Mouse (Mus musculus) embryonic facial prominence, embryonic 12.5 days (tissue): ENCODE data around the gene Pglyrp1. TPM values are rescaled to one million over a fixed set of nuclear protein-coding genes. Genes with fewer than 3 reads are reported as not detected.

Experiments
- ATAC-seq: fragments of 200-750 bp; cut with Nextera tagmentation; 2 replicates; pipeline ENCODE4 v1.8.0; 2017; ENCODE audit not compliant: insufficient number of reproducible peaks, insufficient read depth, low FRiP score, low TSS enrichment
- H3K27ac ChIP-seq: fragments of 300-500 bp; sonication (generic); 2 replicates; pipeline ENCODE4 v1.5.1; 2016; ENCODE audit warnings: mild to moderate bottlenecking
- H3K27me3 ChIP-seq: fragments of 300-500 bp; sonication (generic); 2 replicates; pipeline ENCODE4 v1.6.1; 2016; ENCODE audit warnings: mild to moderate bottlenecking, moderate library complexity
- H3K36me3 ChIP-seq: fragments of 300-500 bp; sonication (generic); 2 replicates; pipeline ENCODE4 v1.6.1; 2016; ENCODE audit warnings: mild to moderate bottlenecking
- H3K4me1 ChIP-seq: fragments of 300-500 bp; sonication (generic); 2 replicates; pipeline ENCODE4 v1.6.1; 2016
- H3K4me2 ChIP-seq: fragments of 300-500 bp; sonication (generic); replicated peaks from 2 replicates; pipeline ENCODE4 v1.6.1; 2016; ENCODE audit warnings: mild to moderate bottlenecking, moderate library complexity
- H3K4me3 ChIP-seq: fragments of 300-500 bp; sonication (generic); 2 replicates; pipeline ENCODE4 v1.5.1; 2016; ENCODE audit warnings: mild to moderate bottlenecking
- H3K9ac ChIP-seq: fragments of 300-500 bp; sonication (generic); 2 replicates; pipeline ENCODE4 v1.6.1; 2016; ENCODE audit warnings: mild to moderate bottlenecking, moderate library complexity
- H3K9me3 ChIP-seq: fragments of 300-500 bp; sonication (generic); 2 replicates; pipeline ENCODE4 v1.6.1; 2016; ENCODE audit warnings: mild to moderate bottlenecking, moderate library complexity
- WGBS: fragments of 180-500 bp; shearing (Covaris S2); methylation state at CpG from one replicate; pipeline ENCODE4 v1.1.7; 2016; 5-methylcytosine and 5-hydroxymethylcytosine counted together
- polyA plus RNA-seq: library from polyadenylated mRNA; unstranded; fragments of >200 nt; fragmentation: Nextera tagmentation; extraction: Ambion mirVana; gene quantifications from 2 replicates; pipeline ENCODE4 v1.2.1, GENCODE M21; 2016

Pglyrp1 gene
- polyA plus RNA-seq, 1 experiment from 2014 or later = 1.1 TPM

DNA sequence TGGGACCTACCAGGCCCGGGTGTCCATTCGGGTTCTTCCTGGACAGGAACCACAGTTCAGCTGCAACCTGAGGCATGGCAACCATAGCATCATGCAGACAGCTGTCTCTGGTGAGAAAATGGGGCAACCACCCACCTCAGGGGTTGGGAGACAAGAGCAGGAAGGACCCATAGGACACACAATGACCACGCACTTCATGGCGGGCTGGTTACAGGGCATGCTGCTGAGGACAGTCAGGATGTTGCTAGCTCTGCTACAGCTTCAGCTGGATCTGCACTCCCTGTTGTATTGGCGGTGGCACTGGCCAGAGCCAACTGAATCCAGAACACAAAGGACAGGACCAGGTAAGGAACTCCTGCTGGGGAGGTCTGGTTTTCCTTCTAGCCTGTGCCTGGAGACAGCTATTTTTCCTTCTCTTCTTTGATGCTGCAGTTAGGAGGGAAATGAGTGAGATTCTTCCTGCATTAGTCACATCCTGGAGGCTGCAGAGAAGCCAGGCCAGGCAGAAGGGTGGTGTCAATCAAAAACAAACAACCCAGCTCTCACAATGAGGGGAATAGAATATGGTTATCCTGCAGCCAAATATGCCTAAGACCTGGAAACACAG is 12.7 kb upstream of the Pglyrp1 start:
- Histone ChIP-seq H3K9me3 (no peaks in the 10 kb centered on the region), H3K4me2 (no peak overlapping the region), H3K9ac (no peak overlapping the region), H3K4me1 (no peaks in the 10 kb centered on the region), H3K4me3 (no peak overlapping the region), H3K27me3 (no peaks in the 10 kb centered on the region), H3K27ac (no peak overlapping the region), H3K36me3 (no peaks in the 10 kb centered on the region)
- 73% methylated on average over 5 of the region's 5 CpGs for WGBS
- no peak for ATAC-seq

- Histone ChIP-seq H3K9ac (no peak overlapping the region), H3K27ac (no peak overlapping the region), H3K4me3 (no peak overlapping the region), H3K9me3 (no peaks in the 10 kb centered on the region), H3K27me3 (no peaks in the 10 kb centered on the region), H3K4me2 (no peak overlapping the region), H3K4me1 (no peaks in the 10 kb centered on the region), H3K36me3 (no peaks in the 10 kb centered on the region)
- ATAC-seq = no peak
- 82% methylated on average over 6 of the region's 6 CpGs for WGBS
Observed at GRCm38 (mm10) chr7:18862801-18863200, 8.3 kb upstream of the Pglyrp1 start.

GRCm38 (mm10) chr7:18868491-18868890 is 2.6 kb upstream of the Pglyrp1 start:
- WGBS = 89% methylated on average over 2 of the region's 2 CpGs

GRCm38 (mm10) chr7:18872014-18872802 is 1.1 kb downstream of the Pglyrp1 start:
- H3K36me3 ChIP-seq = no peaks in the 10 kb centered on the region
- no peaks in the 10 kb centered on the region for H3K4me1 ChIP-seq
- peaks cover 8% of the 10 kb centered on the region; the same call in 1 of the 2 replicates for H3K9me3 ChIP-seq
- H3K9ac ChIP-seq = peak overlapping the region; percentile 36; the same call in 1 of the 2 replicates
- no peaks in the 10 kb centered on the region for H3K27me3 ChIP-seq
- no peak overlapping the region for H3K27ac ChIP-seq
- ATAC-seq = peak; percentile 62
- peak overlapping the region; percentile 38 for H3K4me3 ChIP-seq
- WGBS = 31% methylated on average over 13 of the region's 14 CpGs
- H3K4me2 ChIP-seq = peak overlapping the region; percentile 52

More at GRCm38 (mm10) chr7:18868491-18868890, 2.6 kb upstream of the Pglyrp1 start:
- H3K4me1 ChIP-seq = no peaks in the 10 kb centered on the region
- ATAC-seq = no peak
- H3K27ac ChIP-seq = no peak overlapping the region
- H3K36me3 ChIP-seq = no peaks in the 10 kb centered on the region
- no peaks in the 10 kb centered on the region for H3K27me3 ChIP-seq
- H3K4me2 ChIP-seq = no peak overlapping the region
- H3K9ac ChIP-seq = no peak overlapping the region
- peaks cover 8% of the 10 kb centered on the region; the same call in 1 of the 2 replicates for H3K9me3 ChIP-seq
- no peak overlapping the region for H3K4me3 ChIP-seq

GRCm38 (mm10) chr7:18872816-18873215 is 1.7 kb downstream of the Pglyrp1 start:
- Histone ChIP-seq H3K4me1 (no peaks in the 10 kb centered on the region), H3K36me3 (no peaks in the 10 kb centered on the region), H3K4me3 (peak overlapping the region; percentile 38), H3K27ac (no peak overlapping the region), H3K27me3 (no peaks in the 10 kb centered on the region), H3K9ac (peak overlapping the region; percentile 36; the same call in 1 of the 2 replicates), H3K4me2 (peak overlapping the region; percentile 52), H3K9me3 (peaks cover 8% of the 10 kb centered on the region; the same call in 1 of the 2 replicates)
- 4% methylated on average over 7 of the region's 7 CpGs for WGBS
- peak; percentile 50; the same call in 1 of the 2 replicates for ATAC-seq

- ATAC-seq = peak; percentile 76
Observed at GRCm38 (mm10) chr7:18873253-18873652, 2.1 kb downstream of the Pglyrp1 start.

DNA sequence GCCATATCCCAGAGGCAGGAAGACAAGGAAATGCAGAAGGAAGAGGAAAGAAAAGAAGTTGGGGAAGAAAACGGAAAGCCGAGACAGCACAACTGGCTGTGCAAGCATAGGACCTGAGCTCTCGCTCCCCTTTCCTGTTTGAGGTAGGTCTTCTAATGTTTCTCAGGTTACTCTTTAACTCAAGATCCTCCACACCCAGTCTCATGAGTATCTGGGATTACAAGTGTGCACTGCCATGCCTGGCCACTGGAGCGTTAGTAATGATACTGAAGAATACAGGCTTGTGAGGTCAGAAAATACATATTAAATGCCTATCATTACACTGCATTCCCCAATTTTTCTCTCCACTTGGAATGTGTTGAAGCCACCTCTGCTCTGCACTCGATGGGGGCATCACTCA is 4.2 kb downstream of the Pglyrp1 start:
- no peak overlapping the region for H3K4me3 ChIP-seq
- H3K4me1 ChIP-seq = no peaks in the 10 kb centered on the region
- H3K36me3 ChIP-seq = no peaks in the 10 kb centered on the region
- ATAC-seq = no peak
- H3K27ac ChIP-seq = no peak overlapping the region
- no peaks in the 10 kb centered on the region for H3K27me3 ChIP-seq
- no peak overlapping the region for H3K4me2 ChIP-seq
- WGBS = 67% methylated on average over 5 of the region's 5 CpGs
- H3K9ac ChIP-seq = no peak overlapping the region
- H3K9me3 ChIP-seq = no peaks in the 10 kb centered on the region

More at GRCm38 (mm10) chr7:18873253-18873652, 2.1 kb downstream of the Pglyrp1 start:
- H3K9ac ChIP-seq = no peak overlapping the region
- no peak overlapping the region for H3K27ac ChIP-seq
- H3K27me3 ChIP-seq = no peaks in the 10 kb centered on the region
- WGBS = under 1% methylated on average over 10 of the region's 10 CpGs
- no peaks in the 10 kb centered on the region for H3K4me1 ChIP-seq
- H3K9me3 ChIP-seq = peaks cover 4% of the 10 kb centered on the region; the same call in 1 of the 2 replicates
- no peaks in the 10 kb centered on the region for H3K36me3 ChIP-seq
- H3K4me3 ChIP-seq = peak overlapping the region; percentile 38
- H3K4me2 ChIP-seq = peak overlapping the region; percentile 52

- Histone ChIP-seq H3K9ac (no peak overlapping the region), H3K4me1 (no peaks in the 10 kb centered on the region), H3K27me3 (no peaks in the 10 kb centered on the region), H3K4me3 (no peak overlapping the region), H3K27ac (no peak overlapping the region), H3K4me2 (no peak overlapping the region), H3K36me3 (no peaks in the 10 kb centered on the region), H3K9me3 (no peaks in the 10 kb centered on the region)
- 68% methylated on average over 7 of the region's 7 CpGs for WGBS
- no peak for ATAC-seq
Observed at GRCm38 (mm10) chr7:18878691-18879090, 7.6 kb downstream of the Pglyrp1 start.

DNA sequence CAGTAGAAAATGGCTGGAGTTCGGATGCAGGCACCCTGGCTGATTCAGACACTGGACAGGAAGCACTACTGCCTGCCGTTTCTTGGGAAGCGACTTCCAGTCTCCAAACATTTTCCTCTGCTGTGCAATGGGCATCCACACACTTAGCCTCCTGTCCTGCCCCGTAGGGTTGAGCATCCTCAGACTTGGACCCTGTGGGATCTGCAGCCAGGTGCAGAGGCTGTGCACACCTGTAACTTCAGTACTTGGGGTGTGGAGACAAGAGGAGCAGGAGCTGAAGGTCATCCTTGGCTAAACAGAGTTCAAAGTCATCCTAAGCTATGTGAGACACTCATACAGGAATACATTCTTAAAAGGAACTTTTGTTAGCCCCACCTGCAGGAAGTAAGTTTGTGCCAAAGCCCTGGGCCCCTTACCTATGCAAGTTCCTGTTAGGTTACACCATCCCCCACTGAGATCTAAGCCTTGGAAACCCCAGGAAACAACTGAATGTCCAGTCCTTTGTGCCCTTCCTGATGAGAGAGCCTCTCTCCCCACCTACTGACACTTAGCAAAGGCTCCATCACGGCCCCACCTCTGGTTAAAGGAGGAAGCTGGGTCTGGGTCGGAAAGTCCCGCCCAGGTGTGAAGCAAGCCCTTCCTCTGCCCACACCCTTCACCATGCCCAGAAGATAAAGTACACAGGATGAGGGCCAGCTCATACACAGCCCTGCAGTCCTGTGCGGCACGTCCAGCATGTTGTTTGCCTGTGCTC is 13.0 kb downstream of the Pglyrp1 start:
- 60% methylated on average over 9 of the region's 9 CpGs for WGBS
- H3K9me3 ChIP-seq = no peaks in the 10 kb centered on the region
- no peak overlapping the region for H3K27ac ChIP-seq

DNA sequence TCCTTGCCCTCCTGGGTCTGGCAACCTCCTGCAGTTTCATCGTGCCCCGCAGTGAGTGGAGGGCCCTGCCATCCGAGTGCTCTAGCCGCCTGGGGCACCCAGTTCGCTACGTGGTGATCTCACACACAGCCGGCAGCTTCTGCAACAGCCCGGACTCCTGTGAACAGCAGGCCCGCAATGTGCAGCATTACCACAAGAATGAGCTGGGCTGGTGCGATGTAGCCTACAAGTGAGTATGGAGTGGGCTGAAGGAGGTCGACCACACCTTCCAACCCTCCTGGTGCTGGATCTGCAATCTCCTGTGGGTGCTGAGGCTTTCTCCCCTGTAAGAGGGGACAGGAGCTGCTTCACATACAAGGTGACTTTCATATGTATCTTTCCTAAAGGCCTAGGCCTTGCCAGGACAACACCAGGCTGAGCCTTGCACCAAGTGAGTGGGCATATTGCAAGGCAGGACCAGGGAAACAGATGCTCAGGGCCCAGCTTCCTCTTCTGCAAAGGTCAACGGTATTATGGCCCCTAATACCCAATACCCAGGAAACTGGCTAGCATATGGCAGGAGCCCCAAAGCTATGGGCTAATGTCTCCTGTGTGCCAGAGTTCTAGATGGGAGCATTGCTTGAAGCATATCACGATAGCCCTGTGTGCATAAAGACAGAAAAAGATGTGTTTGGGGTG is 13.8 kb downstream of the Pglyrp1 start:
- no peaks in the 10 kb centered on the region for H3K36me3 ChIP-seq
- no peaks in the 10 kb centered on the region for H3K9me3 ChIP-seq
- H3K9ac ChIP-seq = no peak overlapping the region
- 60% methylated on average over 13 of the region's 13 CpGs for WGBS
- H3K4me2 ChIP-seq = no peak overlapping the region
- H3K27me3 ChIP-seq = no peaks in the 10 kb centered on the region
- no peak overlapping the region for H3K4me3 ChIP-seq
- H3K4me1 ChIP-seq = no peaks in the 10 kb centered on the region
- no peak for ATAC-seq
- H3K27ac ChIP-seq = no peak overlapping the region

More for the DNA sequence above, 13.0 kb downstream of the Pglyrp1 start:
- H3K4me1 ChIP-seq = no peaks in the 10 kb centered on the region
- ATAC-seq = no peak
- no peaks in the 10 kb centered on the region for H3K36me3 ChIP-seq
- H3K9ac ChIP-seq = no peak overlapping the region
- no peak overlapping the region for H3K4me2 ChIP-seq
- no peaks in the 10 kb centered on the region for H3K27me3 ChIP-seq
- no peak overlapping the region for H3K4me3 ChIP-seq

- Histone ChIP-seq H3K27ac (no peak overlapping the region), H3K4me1 (no peaks in the 10 kb centered on the region), H3K9ac (no peak overlapping the region), H3K36me3 (0 out of 2 replicates have a peak, but pooled peaks cover 6% of the 10 kb centered on the region), H3K27me3 (no peaks in the 10 kb centered on the region), H3K9me3 (no peaks in the 10 kb centered on the region), H3K4me3 (no peak overlapping the region), H3K4me2 (no peak overlapping the region)
- no peak for ATAC-seq
- 88% methylated on average over 1 of the region's 1 CpGs for WGBS
Observed at GRCm38 (mm10) chr7:18886963-18887362, 15.8 kb downstream of the Pglyrp1 start.
